Mouse (Mus musculus) E14TG2a.4 (cell line): ENCODE results near the gene Olfr1057.
"Not testable (repeated sequence)": the region's sequence is repeated elsewhere in the genome, so short reads cannot be mapped to it uniquely, and the experiment has no call there.

Source experiments
- H3K27me3 ChIP-seq: 2 replicates; pipeline ENCODE4 v1.6.1; 2014; ENCODE audit warnings: low read length, control low read depth; ENCODE audit not compliant: insufficient read depth
- H3K36me3 ChIP-seq: 2 replicates; pipeline ENCODE4 v1.6.1; 2014; ENCODE audit warnings: low read length, control low read depth; ENCODE audit not compliant: insufficient read depth
- H3K4me1 ChIP-seq: replicated peaks from 2 replicates; pipeline ENCODE4 v1.6.1; 2014; ENCODE audit warnings: low read depth, low read length, control low read depth
- H3K4me3 ChIP-seq: replicated peaks from 2 replicates; pipeline ENCODE4 v1.5.1; 2014; ENCODE audit warnings: mild to moderate bottlenecking, low read length
- H3K9me3 ChIP-seq: 2 replicates; pipeline ENCODE4 v1.6.1; 2014; ENCODE audit warnings: low read length, control low read depth
- CTCF ChIP-seq: conservative IDR thresholded peaks from 2 replicates; pipeline ENCODE4 v1.5.1; 2014; ENCODE audit warnings: low read length
- NANOG ChIP-seq: IDR thresholded peaks from 2 replicates; pipeline ENCODE4 v1.6.1; 2014; ENCODE audit warnings: borderline replicate concordance, low read length, mixed read lengths
- POU5F1 ChIP-seq: IDR thresholded peaks from 2 replicates; pipeline ENCODE4 v1.6.1; 2014; ENCODE audit warnings: low read length, borderline replicate concordance

The Olfr1057 gene

GRCm38 (mm10) chr2:86378293-86378692, at the start of gene Olfr1057:
Gene Olfr1057 (minus strand): TSS chr2:86378393.
- no peaks in the 10 kb centered on the region for H3K27me3 ChIP-seq
- H3K9me3 ChIP-seq: no peaks in the 10 kb centered on the region
- no peak within 1 kb of the TSS for H3K4me3 ChIP-seq
- no peaks in the 10 kb centered on the region for H3K36me3 ChIP-seq
- TF ChIP-seq POU5F1 (no peak), CTCF (no peak), NANOG (no peak)
- no peaks in the 10 kb centered on the region for H3K4me1 ChIP-seq

- H3K9me3 ChIP-seq, H3K27me3 ChIP-seq, H3K36me3 ChIP-seq, H3K4me3 ChIP-seq, H3K4me1 ChIP-seq: not testable (repeated sequence)
Observed at GRCm38 (mm10) chr2:86426649-86427048, 48.5 kb upstream of the Olfr1057 start, which contains the start of gene Olfr1062. Gene Olfr1062 (minus strand): TSS chr2:86426749.

GRCm38 (mm10) chr2:86413950-86414349, 35.8 kb upstream of the Olfr1057 start, which contains the start of gene Olfr1061:
Gene Olfr1061 (minus strand): TSS chr2:86414050.
- no peak within 1 kb of the TSS for H3K4me3 ChIP-seq
- no peaks in the 10 kb centered on the region for H3K9me3 ChIP-seq
- H3K27me3 ChIP-seq: no peaks in the 10 kb centered on the region
- H3K4me1 ChIP-seq: no peaks in the 10 kb centered on the region
- no peaks in the 10 kb centered on the region for H3K36me3 ChIP-seq
- TF ChIP-seq CTCF: no peak
- no peak for TF ChIP-seq NANOG
- no peak for TF ChIP-seq POU5F1

- H3K4me1 ChIP-seq: no peaks in the 10 kb centered on the region
- no peaks in the 10 kb centered on the region for H3K27me3 ChIP-seq
- TF ChIP-seq POU5F1: no peak
- H3K36me3 ChIP-seq: no peaks in the 10 kb centered on the region
- no peaks in the 10 kb centered on the region for H3K9me3 ChIP-seq
- H3K4me3 ChIP-seq: no peak overlapping the region
Observed at GRCm38 (mm10) chr2:86395114-86395513, 16.9 kb upstream of the Olfr1057 start.

- H3K4me3 ChIP-seq, H3K4me1 ChIP-seq, H3K9me3 ChIP-seq, H3K27me3 ChIP-seq, H3K36me3 ChIP-seq: not testable (repeated sequence)
Observed at GRCm38 (mm10) chr2:86388461-86388860, 10.3 kb upstream of the Olfr1057 start, which contains the start of gene Olfr1058. Gene Olfr1058 (minus strand): TSS chr2:86388561.

GRCm38 (mm10) chr2:86366342-86366741, 11.9 kb downstream of the Olfr1057 start:
- not testable (repeated sequence) for H3K36me3 ChIP-seq, H3K27me3 ChIP-seq, H3K4me1 ChIP-seq, H3K4me3 ChIP-seq
- peaks cover 15% of the 10 kb centered on the region for H3K9me3 ChIP-seq

GRCm38 (mm10) chr2:86362369-86362768, 15.8 kb downstream of the Olfr1057 start, which contains the start of gene Olfr1056:
Gene Olfr1056 (minus strand): TSS chr2:86362469.
- no peak within 1 kb of the TSS for H3K4me3 ChIP-seq

GRCm38 (mm10) chr2:86351751-86352150, 26.4 kb downstream of the Olfr1057 start:
- not testable (repeated sequence) for H3K36me3 ChIP-seq, H3K4me1 ChIP-seq, H3K4me3 ChIP-seq, H3K27me3 ChIP-seq
- H3K9me3 ChIP-seq: peaks cover 25% of the 10 kb centered on the region

More at GRCm38 (mm10) chr2:86362369-86362768, 15.8 kb downstream of the Olfr1057 start, which contains the start of gene Olfr1056:
- TF ChIP-seq POU5F1: no peak
- TF ChIP-seq CTCF: no peak
- no peak for TF ChIP-seq NANOG
- Histone ChIP-seq H3K36me3 (no peaks in the 10 kb centered on the region), H3K9me3 (peaks cover 10% of the 10 kb centered on the region; the same call in 1 of the 2 replicates), H3K27me3 (no peaks in the 10 kb centered on the region), H3K4me1 (no peaks in the 10 kb centered on the region)

GRCm38 (mm10) chr2:86350184-86350583, 28.0 kb downstream of the Olfr1057 start, which contains the start of gene Olfr1055:
Gene Olfr1055 (minus strand): TSS chr2:86350284.
- Histone ChIP-seq H3K4me1 (no peaks in the 10 kb centered on the region), H3K9me3 (peaks cover 27% of the 10 kb centered on the region), H3K36me3 (no peaks in the 10 kb centered on the region), H3K4me3 (no peak within 1 kb of the TSS), H3K27me3 (no peaks in the 10 kb centered on the region)
- TF ChIP-seq NANOG (no peak), CTCF (no peak), POU5F1 (no peak)

GRCm38 (mm10) chr2:86335333-86335732, 42.9 kb downstream of the Olfr1057 start, which contains the start of gene Olfr1054:
Gene Olfr1054 (minus strand): TSS chr2:86335433.
- Histone ChIP-seq H3K9me3 (peaks cover 12% of the 10 kb centered on the region; the same call in 1 of the 2 replicates), H3K4me1 (no peaks in the 10 kb centered on the region), H3K4me3 (no peak within 1 kb of the TSS), H3K36me3 (no peaks in the 10 kb centered on the region), H3K27me3 (no peaks in the 10 kb centered on the region)
- no peak for TF ChIP-seq CTCF
- no peak for TF ChIP-seq NANOG
- TF ChIP-seq POU5F1: no peak
